Mouse (Mus musculus) heart, adult 8-10 months (tissue): ENCODE data around the gene Rsad1. TPM values are rescaled to one million over a fixed set of nuclear protein-coding genes. Genes with fewer than 3 reads are reported as not detected.

Source experiments
- DNase-seq: peaks from one replicate; pipeline ENCODE4 v3.0.0; 2022; ENCODE audit warnings: low spot score
- total RNA-seq, 4 experiments: library from RNA; stranded (reverse); gene quantifications; 2 replicates each; pipeline ENCODE4 v1.2.4; 2022

Rsad1 gene
- total RNA-seq, 4 experiments from 2014 or later, result 8.3 to 11.5 (median 10.1) TPM

GRCm38 (mm10) chr11:94491749-94492099, 57.3 kb downstream of the Rsad1 start:
- DNase-seq, result no peak

GRCm38 (mm10) chr11:94491035-94491748, 57.9 kb downstream of the Rsad1 start:
- DNase-seq, result no peak

Other genes starting within 250 kb of the Rsad1 start
- gene Luc7l3, start 227.3 kb downstream of the Rsad1 start, total RNA-seq, result 10 to 100 TPM; 25.6 to 34.4 (median 31.3) TPM
- gene Ankrd40, start 221.3 kb downstream of the Rsad1 start, total RNA-seq, result 100 to 1,000 TPM; 255 to 327 (median 301) TPM
- 1 to 10 TPM in 3 of 4 experiments, under 1 TPM in 1; 0.91 to 2.3 (median 1.7) TPM for gene Abcc3, start 156.3 kb downstream of the Rsad1 start, total RNA-seq
- gene Cacna1g, start 75.1 kb downstream of the Rsad1 start, total RNA-seq, result 10 to 100 TPM in 3 of 4 experiments, 1 to 10 TPM in 1; 6.7 to 14.6 (median 12.5) TPM
- under 1 TPM; 0.09 to 0.63 (median 0.40) TPM for gene Spata20, start 63.1 kb downstream of the Rsad1 start, total RNA-seq
- gene Epn3, start 49.3 kb downstream of the Rsad1 start, total RNA-seq, result 10 to 100 TPM; 21.3 to 28.5 (median 25.1) TPM
- gene Mycbpap, start 27.5 kb downstream of the Rsad1 start, total RNA-seq, result 1 to 10 TPM in 3 of 4 experiments, under 1 TPM in 1; 0.75 to 2.3 (median 1.4) TPM
- 1 to 10 TPM in 2 of 4 experiments, under 1 TPM in 2; 0.43 to 2.4 (median 0.86) TPM for gene Chad, start 15.8 kb upstream of the Rsad1 start, total RNA-seq
- gene Acsf2, start 52.6 kb upstream of the Rsad1 start, total RNA-seq, result 10 to 100 TPM; 25.6 to 34.8 (median 30.1) TPM
- 10 to 100 TPM; 25.5 to 31.1 (median 28.2) TPM for gene Lrrc59, start 80.5 kb upstream of the Rsad1 start, total RNA-seq
- 10 to 100 TPM; 59.3 to 66.6 (median 63.0) TPM for gene Mrpl27, start 104.5 kb upstream of the Rsad1 start, total RNA-seq
- gene Eme1, start 104.7 kb upstream of the Rsad1 start, total RNA-seq, result under 1 TPM in 1 of 4 experiments, not detected in 3; 0.44 TPM
- 10 to 100 TPM in 1 of 4 experiments, 1 to 10 TPM in 3; 5.4 to 10.1 (median 7.3) TPM for gene Xylt2, start 128.3 kb upstream of the Rsad1 start, total RNA-seq
- not detected for gene Gm11541, start 155.2 kb upstream of the Rsad1 start, total RNA-seq
- under 1 TPM; 0.52 to 0.97 (median 0.88) TPM for gene Cdc34b, start 192.5 kb upstream of the Rsad1 start, total RNA-seq
- not detected for gene Tmem92, start 233.4 kb upstream of the Rsad1 start, total RNA-seq